Mouse (Mus musculus): Measurements from ENCODE around the gene Stn1.

Gene Stn1

DNA sequence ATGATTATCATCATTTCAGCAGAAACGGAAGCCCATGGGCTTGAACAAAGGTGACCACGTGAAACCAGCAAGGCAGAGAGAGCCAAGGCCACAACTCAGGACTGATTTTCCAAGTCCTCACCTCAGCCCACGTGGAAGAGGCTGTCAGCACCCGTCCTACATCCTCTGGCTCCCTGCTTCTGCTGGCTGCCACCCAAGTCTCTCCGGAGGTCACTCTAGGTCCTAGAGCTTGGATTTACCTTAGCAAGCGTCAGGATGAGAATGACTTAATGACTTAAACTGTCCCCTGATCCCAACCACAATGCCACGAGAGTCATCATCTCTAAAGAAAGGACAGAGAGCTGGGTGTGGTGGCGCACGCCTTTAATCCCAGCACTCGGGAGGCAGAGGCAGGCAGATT lies 84.6 kb downstream of the Stn1 start:
- 89% methylated on average over 10 of the region's 10 CpGs for WGBS

DNA sequence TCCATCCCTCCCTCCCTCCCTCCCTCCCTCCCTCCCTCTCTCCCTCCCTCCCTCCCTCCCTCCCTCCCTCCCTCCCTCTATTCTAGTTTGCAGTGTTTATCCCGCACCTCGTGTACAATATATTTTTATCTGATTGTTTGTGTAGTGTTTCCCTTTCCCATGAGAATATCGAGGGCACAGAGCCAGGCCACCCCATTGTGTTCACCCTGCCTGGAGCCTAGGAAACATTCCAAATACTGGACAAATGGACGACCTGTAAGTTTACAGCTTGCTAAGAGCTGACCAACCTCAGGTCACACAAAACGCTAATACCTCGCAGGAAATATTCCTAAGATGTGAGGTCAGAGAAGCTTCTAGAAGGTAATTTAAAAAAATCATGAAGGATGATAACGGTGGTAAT lies 85.1 kb downstream of the Stn1 start:
- WGBS: 72% methylated on average over 7 of the region's 7 CpGs

DNA sequence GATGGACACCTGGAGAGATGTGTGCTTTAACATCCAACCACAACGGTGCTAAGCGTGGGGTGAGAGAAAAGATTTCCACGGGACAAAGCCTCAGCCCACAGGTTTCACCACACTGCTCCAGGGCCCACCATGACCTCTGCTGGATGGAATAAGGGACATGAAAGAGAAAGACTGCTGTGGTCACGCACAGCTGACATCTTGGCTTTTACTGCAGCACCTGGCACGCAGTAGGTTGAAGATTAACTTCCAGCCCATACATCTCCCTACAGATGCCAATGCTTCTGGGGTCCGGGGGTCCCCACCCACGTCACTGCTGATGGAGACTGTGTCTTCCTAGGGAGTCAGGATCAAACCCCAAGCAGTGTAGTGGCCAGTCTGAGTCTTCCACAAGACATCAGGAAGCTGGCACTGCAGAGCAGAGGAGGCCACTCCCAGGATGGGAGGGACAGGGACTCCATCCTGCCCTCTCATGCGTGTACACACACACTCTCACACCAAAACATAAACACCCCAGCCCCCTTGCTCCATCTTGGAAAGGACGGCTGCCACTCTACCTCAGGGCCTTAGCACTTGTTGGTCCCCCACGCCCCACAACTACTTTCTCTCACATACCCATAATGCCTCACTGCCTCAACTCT lies 85.7 kb downstream of the Stn1 start:
- WGBS: 89% methylated on average over 10 of the region's 10 CpGs

Data from cerebral cortex, adult 2 months (tissue).